Mouse (Mus musculus) cerebellum, adult 8-10 months (tissue): Measurements from ENCODE around the gene 1190002N15Rik.

ENCODE experiments used
- DNase-seq: peaks from one replicate; pipeline ENCODE4 v3.0.0; 2022

1190002N15Rik gene

DNA sequence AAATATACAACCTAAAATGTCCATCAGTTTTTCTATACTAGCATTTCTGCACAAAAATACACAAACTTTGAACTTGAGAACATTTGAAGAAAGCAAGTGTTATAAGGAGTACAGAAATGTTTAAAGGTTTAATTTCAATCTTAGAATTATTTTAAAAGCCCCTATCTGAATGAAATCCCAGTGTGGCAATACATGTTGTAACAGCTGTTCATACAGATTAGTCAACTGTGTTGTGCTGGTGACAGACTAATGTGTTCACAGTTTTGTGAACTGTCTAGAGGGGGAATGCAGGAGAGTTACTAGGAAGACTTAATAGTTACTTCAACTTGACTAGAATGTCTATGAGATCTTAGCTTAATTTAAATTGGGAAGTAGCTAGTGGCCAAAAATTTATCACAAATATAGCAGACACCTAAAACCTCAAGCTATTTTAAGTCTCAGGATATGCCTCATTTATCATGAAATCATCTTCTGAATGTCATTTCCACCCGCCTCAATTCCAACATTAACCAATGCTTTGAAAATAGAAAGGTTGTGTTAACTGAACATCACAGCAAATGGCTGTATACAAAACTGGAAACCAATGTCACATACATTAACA, 8.6 kb downstream of the 1190002N15Rik start:
- no peak for DNase-seq

DNA sequence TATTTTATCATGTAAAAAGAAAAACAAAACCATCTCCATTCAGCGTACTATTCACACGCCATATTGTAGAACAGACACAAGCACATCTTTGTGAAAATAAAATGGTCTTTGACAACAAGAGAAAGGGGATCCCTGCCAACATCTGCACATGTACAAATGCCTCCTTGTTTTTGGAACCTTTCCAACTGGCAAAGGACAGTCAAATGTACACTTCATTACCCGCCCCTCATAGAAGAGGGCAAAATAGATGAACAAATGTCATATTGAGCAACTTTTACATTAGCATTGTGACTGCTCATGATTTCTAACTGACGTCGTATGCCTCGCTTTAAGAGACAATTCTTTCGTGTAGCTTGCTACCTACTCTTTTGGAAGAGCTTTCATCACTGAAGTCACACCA, 11.4 kb downstream of the 1190002N15Rik start:
- peak; percentile 45 for DNase-seq

DNA sequence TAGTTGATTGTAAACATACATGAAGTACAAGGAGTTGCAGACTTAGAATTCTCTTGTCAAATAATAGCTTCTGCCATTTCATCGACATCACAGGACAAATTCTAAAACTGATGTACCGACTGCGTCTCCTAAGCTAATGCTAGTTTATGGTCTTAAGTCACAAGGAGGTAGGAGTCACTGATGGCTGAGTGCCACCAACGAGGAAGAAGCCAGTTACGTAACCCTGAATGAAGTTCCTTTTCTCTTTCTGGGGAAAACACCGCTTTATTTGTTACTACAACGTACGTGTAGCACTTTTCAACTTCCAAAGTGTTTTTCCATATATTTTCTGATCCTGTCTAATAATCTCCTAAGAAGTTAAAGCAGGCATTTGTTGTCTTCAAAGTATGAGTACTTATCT, 25.6 kb downstream of the 1190002N15Rik start:
- DNase-seq: no peak

DNA sequence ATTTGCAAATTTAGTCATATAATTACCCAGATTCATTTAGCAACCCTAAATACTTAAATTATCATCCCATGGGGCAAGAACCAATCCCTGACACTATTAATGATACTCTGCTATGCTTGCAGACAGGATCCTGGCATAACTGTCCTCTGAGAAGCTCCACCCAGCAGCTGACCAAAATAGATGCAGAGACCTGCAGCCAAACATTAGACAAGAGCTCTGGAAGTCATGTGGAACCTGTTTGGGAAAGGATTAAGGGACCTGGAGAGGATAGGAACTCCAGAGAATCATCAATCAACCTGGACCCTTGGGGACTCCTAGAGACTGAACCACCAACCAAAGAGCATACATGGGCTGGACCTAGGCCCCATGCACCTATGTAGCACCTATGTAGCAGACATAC, 26.7 kb downstream of the 1190002N15Rik start:
- no peak for DNase-seq

DNA sequence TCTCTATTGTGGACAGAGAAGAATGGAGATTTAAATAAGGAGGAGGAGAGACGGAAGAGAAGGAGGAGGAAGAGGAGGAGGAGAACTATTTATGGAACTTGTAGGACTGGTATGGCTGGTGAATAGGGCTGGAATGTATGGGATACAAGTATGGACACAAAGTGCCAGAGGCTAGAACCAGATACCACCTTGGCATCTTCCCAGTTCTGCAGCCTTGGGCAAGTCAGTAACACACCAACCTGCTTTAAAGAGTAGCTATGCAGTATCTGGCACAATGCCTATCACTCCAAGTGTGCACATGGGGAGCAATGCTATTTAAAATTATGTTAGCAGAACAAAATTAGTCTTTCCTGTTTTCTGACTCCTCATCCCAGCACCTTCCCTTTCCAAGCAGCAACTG, 30.9 kb downstream of the 1190002N15Rik start:
- no peak for DNase-seq

DNA sequence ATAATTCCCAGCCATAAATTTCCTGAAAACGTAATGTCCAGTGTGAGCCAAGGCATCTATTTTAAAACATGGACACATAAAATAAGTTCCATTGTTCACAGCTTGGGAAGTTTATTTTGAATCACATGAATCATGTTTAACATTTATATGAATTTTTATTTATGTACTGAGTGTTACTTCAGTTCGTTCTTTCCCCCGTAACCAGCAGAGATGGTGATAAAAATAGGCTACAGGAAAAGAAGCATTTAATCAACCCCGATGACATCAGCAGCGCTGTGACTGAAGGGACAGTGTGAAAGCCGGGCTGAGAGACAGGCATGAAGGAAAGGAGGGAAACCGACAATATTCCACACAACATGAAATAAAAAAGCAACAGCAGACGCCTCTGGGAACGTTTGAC, 46.4 kb downstream of the 1190002N15Rik start:
- no peak for DNase-seq

DNA sequence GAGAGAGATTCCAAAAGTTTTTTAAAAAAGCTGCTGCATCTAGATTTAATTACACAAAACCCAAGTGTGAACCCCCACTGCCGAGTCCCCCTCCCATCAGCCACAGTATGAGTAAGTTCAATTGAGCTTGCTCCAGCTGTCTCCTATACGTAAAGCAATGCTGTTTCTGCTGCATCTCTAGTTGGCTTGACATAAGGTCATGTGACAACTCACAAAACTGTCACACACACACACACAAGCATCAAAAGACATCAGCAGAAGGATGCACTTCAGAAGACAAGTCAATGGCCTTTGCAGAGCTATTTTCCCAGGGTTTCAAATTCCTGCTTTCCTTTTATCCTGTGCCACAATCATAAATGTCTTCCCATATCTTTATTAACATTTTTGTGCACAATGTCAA, 49.9 kb downstream of the 1190002N15Rik start:
- no peak for DNase-seq

DNA sequence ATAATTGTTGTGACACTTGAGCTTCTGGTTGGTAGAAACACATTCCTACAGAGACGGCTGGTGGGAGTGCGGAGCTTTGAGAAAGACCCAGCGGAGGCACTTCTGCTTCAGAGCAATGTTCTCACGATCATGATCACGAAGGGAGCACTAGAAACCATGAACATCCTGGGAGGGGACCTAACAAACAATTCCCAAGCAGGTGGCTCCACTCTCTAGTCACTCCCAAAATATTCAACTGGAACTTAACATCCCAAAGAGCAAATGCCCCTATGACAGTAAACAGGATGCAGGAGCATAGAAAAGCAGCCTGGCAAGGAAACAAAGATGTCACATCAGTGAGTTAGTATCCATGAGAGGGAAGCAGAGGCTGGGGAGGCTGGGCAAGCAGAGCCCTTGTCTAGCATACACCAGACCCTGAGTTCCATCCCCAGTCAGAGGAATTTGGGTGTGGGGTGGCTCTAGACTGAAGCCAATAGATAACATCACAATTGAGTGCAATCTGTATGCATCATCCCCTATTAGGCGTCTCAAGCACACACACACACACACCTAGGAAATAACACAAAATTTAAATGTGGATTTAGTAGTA, 54.5 kb downstream of the 1190002N15Rik start:
- DNase-seq: no peak

DNA sequence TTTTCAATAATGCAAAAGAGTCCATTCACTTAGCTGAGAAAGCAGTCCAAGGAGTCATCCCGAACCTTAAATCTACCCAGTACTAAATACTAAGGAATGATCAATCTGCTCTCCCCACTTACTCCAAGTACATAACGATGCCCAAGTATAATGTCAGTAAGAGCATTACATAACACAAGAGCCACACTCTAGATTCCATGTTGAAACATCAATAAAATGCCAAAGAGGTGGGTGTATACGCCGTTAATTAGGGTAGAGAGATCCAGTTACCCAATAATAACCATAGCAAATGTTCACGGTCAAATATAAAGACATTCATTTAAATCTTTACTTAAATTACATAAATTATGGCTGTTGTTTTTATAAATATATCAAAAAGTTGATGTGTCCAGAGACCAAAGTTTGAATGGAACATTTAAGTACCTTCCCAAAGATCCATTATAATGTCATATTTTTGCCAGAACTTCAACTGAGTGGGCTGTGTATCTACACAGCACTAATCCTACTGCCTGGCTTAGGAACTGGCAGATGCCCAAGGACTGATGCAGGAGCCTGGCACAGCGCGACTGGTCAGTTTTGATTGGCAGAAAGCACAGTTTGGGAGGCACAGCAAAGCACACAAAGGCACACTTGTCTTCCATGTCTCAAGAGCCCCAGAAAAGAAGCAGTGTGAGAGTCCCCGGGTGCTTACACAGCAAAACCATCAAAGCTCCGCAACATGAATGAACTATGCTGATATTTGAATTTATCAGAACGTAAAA, 55.5 kb downstream of the 1190002N15Rik start:
- DNase-seq: peak; percentile 64

DNA sequence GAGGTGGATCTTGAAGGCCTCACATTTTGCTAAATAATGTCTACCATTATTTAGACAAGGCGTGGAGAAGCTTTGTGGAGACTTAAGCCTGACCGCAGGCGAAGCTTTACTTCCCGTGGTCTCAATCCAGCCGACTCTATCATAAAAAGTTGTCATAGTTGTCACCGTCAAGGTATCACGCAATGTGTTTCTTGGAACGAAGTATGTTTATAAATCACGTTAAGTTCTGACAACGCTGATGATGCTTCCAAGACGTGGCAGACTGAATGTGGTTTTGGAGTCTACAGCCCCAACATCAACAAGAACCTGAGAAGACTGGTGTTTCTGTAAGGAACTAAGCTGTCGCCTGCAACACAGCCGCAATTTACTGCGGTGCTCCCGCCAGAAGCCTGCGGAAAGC, 56.8 kb downstream of the 1190002N15Rik start:
- DNase-seq: no peak

DNA sequence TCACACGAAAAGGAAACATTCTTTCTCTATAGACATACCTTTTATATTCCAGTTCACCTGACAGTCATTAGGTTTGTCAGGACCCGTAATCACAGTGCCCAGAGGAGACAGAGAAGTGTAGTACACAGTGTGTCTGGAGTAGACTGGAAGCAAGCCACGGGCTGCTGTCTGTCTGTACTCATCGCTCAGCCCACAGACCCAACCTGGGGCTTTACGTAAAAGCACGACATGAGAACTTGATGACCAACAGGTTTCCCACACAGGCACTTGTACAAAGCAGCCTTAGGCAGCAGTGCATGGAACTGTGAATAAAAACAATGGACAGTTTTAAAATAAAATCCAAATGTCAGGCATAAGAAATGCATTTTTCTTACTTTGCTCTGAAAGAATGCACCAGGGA, 58.5 kb downstream of the 1190002N15Rik start:
- DNase-seq: no peak

DNA sequence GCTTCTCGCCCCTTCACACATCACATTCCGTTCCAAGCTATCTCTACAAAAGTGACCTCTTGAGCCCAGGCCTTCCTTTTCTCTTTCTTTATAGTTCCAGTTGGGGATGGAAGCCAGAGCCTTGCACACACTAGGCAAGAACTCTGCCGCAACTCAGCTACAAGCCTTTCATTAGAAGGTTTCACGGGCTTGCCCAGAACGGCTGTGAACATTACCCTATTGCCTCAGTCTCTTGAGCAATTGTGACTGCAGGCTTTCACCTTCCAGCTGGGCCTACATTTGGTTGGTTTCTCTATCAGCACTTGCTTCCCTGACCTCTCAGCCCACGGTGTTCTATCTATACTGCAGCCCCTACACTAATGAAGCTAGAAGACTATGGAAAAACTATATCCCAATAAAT, 58.9 kb downstream of the 1190002N15Rik start:
- DNase-seq: no peak

DNA sequence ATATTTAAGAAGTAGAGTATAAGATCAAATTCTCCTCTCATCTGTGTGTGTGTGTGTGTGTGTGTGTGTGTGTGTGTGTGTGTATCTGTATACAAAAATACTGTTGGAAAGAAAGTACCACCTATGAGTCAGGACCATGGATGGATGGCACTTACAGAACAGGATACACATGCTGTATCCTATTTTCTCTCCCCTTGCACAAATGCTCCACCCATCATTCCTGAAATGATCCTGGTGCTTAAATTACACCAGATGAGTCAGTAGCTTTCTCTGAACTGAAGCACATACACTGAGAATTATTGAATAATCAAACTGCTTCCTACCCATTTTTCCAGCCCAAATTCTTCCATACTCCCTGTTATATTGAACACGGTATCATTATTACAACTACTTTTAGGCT, 61.9 kb downstream of the 1190002N15Rik start:
- no peak for DNase-seq

DNA sequence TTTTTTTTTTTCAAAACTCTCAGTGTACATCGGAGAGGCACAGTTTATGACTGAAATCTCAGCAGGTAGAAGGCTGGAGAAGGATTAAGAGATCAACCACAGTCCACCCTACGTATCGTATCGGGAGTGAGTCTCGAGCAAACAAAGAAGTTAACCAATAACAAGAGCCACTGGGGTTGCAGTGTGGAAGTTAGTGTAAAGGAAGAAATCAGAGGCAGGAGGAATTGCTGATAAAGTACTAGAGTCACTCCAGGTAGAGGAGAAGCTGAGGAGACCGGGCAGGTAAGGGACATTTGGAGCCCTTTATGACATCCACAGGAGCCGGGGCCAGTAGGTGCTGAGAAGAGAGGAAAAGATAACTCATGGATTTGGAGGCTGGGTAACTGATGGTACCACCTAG, 64.0 kb downstream of the 1190002N15Rik start:
- no peak for DNase-seq

DNA sequence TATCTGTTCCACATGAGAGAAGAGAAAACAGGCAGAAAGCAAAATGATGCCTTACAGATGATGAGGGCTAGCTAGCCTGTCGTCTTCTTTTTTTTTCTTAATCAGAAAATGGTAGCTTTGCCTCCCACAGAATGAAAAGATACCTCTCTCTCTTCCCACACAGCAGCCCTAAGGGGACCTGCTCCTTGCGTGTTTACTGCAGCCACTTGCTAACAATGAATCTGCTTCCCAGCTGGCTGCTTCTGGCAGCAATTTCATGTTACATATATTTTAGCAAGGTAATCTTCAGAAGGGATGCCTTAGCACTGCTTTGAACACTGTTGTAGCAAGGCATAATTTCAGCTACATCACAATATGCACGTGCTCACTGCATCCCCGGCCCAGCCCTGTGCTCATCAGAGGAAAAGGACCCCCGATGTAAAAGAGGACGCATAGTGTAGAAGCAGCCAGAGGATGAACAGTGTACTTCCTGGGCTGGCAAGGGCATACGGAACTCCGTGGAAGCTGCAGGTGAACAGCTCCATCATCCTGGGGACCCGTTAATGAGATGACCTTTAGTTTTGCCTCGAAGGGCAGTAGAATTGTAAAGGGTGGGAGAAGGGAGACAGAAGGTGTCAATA, 64.8 kb downstream of the 1190002N15Rik start:
- no peak for DNase-seq

DNA sequence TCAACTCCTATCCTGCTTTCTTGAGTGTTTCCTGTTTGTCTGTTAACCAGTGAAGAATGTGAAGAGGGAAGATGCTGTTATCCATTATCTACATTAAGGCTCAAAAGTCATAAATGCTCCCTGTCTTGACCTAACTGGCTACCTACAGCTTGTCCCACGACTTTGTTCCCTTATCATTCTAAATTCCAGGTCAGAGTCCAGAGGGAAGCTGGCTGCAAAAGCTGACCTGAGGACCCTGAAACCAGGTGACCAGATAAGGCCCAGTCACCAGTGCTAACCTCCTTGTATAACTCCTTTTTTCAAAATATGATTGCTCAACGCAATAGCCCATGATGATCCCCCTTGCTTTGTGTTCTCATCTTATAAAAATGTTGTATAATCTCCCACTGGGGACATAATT, 66.4 kb downstream of the 1190002N15Rik start:
- DNase-seq: no peak
